Mouse (Mus musculus): ENCODE data around the gene Mcm2.

Mcm2 gene

DNA sequence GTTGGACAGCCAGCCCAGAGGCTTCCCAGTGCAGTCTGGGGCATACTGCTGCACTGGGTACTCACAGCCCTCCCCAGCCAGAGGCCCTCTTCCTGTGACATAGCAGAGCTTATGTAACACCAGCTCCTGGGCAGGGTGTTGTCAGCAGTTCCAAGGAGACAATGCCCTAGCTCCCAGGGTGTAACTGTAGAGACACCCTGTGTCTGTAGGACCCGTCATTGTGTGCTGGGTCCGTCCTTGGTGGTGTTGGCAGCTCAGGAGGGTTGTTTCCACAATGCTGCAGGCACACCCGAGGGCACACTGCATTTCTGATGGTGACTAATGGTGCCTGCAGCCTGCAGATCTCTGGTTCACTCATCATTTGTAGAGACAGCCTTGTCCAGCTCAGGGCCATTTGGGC is 28.3 kb upstream of the Mcm2 start:
- DNase-seq (ENCODE audit: low spot score), result no peak

DNA sequence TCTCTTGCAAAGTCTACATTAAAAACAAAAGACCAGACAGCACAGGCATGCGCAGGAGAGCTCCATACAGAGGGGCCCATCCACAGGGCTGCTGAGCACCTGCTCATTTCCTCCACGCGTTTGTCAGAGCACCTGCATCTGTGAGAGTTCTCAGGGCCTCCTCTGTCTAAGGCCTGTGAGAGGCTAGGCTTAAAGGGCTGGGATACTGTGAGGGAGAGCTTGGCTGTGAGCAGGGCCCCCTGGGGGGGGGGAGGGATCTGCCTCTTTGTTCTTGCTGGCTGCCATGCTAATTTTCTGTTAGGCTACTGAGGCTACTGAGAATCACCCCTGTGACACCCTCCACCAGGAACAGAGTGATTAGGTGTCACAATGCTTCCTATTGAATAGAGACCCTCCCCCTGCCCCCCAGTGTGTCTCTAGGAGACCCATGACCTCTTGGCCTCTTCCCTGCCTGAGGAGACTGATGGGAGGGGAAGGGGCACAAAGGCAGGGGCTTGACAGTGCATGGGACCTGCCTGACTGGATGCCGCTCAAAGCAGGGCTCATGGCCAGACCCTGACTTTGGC is 27.1 kb upstream of the Mcm2 start:
- DNase-seq (ENCODE audit: low spot score), result no peak

DNA sequence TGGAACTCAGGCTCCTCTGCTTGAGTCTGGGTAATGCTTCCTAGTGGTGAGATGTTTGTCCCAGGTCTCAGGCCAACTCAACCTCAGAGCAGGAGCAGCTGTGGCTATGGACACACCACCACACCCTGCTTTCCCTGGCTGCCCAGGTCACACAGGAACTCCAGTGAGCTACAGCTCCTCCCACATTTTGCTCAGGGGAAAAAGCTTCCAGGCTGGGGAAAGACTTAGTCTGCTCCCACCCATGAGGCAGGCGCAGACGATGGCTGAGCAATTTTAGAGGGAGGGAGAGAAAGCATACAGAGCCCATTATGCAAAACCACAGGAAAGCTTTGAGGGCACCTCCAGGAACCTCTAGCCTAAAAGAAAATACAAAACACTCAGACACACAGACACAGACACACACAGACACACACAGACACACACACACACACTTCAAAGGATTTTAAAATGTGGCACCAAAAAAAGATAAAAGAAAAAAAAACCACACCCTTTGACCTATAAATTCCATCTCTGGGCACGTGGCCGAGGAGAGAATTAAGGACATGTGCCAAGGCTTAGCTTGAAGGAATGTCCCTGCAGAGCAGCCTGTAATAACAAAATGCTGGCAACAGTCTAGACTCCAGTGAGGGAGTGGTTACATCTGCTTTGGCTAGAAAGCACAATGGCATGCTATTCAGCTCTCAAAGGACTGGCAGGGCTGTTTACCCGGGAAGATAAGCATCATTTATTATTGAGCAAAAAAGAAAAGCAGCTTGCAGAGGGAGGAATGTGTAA is 26.1 kb upstream of the Mcm2 start:
- peak; percentile 77 for DNase-seq (ENCODE audit: low spot score)

GRCm38 (mm10) chr6:88918802-88919201 is 20.2 kb upstream of the Mcm2 start:
- DNase-seq (ENCODE audit: low spot score), result no peak

DNA sequence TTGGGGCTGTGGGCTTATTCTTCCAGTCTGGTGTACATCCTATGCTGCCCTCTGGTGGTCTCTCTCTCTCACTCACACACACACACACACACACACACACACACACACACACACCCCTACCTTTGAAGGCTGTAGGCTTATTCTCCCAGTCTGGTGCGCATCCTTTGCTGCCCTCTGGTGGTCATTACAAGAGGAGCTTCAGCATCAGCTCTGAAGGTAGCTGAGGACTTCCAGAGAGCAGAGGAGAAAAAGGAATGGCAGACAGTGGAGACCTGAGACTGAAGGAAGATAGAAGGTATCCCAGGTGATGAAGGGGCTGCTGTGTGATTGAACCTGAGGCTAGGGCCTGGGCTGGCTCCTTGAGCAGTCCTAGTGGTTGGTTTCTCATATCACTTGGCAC is 17.6 kb upstream of the Mcm2 start:
- no peak for DNase-seq (ENCODE audit: low spot score)

DNA sequence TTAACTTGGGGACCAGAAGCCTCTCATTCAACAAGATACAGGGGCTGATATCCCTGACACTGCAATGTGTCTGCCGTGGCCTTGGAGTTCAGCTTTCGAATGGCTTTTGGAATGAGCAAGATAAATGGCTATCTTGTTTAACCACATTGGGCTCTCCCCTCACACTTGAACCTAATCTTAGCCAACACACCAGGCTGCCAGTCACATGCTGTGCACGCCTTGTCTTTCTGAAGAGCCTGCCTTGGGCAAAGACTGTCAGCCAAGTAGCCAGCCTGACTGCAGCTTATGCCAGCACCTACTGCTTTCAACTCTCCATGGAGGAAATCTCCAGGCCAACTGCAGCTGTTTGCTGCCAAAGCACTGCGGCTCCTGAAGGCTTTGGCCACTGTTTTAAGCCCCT is 16.9 kb upstream of the Mcm2 start:
- no peak for DNase-seq (ENCODE audit: low spot score)

DNA sequence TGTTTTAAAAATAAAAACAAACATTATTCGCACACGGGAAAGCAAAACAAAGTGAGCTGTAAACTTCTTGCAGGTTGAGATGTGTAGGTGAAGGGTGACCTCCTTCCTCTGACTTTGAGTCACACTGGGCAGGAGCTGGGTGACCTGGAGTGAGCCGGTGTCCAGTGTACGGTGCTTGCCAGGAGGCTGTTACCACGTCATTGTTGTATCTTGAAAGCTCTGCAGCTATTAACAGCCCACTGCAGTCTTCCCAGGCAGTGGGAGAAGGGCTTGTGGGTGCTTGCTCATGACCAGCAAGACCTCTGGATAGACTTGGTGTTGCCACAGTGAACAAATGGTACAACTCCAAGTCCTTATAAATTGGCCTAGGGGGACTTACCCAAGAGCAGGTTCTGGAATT is 16.2 kb upstream of the Mcm2 start:
- DNase-seq (ENCODE audit: low spot score), result no peak

DNA sequence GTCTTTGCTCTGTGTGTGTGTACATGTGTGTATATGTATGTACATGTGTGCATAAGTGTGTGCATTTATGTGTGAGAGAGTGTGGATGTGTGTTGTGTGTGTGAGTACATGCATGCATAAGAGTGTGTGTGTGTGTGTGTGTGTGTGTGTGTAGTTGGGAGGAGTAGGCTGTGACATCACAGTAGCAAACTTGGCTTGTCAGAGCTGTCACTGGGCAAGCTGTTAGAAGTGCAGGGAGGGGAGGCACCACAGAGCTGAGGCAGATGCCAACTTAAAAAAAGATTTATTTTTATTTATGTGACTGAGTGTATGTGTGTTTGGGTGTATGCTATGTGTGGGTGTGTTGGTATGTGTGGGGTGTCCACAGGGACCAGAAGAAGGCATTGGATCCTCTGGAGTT is 14.9 kb upstream of the Mcm2 start:
- DNase-seq (ENCODE audit: low spot score), result no peak

GRCm38 (mm10) chr6:88913022-88913421 is 14.4 kb upstream of the Mcm2 start:
- no peak for DNase-seq (ENCODE audit: low spot score)

DNA sequence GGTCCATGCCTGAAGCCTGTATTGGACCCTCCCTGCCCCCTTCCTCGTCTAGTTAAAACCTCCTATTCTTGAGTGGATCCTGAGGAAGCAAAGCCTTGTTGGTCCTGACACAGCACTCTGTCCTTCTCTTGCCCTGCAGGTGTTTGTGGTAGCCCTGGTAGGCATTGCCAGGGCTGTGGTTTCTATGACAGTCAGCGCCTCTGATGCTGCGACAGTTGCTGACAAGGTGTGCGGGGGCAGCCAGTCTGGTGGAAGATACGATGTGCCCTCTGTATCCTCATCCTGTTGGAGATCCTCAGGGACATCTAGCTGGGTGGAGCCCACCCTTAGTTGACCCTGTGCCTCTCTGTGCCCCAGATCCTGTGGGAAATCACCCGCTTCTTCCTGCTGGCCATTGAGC is 10.6 kb upstream of the Mcm2 start:
- no peak for DNase-seq (ENCODE audit: low spot score)

- peak; percentile 73 for DNase-seq (ENCODE audit: low spot score)
Measured at GRCm38 (mm10) chr6:88906369-88907108, 8.0 kb upstream of the Mcm2 start.

GRCm38 (mm10) chr6:88905042-88905441 is 6.5 kb upstream of the Mcm2 start:
- no peak for DNase-seq (ENCODE audit: low spot score)

DNA sequence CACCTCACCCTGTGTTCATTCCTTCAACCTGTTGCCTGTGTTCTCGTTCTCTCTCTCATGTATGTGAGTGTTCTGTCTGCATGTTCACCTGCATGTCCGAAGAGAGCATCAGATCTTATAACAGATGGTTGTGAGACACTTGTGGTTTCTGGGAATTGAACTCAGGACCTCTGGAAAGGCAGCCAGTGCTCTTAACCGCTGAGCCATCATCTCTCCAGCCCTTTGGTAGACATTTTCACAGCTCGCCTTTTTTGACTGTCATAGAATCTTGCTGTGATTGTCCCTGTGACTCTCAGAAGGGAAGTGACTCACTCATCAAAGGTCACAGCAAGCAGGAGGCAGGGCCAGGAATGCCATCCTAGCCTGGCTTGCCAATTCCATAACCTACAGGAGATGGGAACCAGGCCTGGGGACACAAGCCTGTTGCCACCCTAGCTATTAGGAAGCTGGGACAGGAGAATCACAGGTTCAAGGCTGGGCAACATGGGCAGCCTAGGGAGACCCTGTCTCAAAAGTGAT is 5.9 kb upstream of the Mcm2 start:
- DNase-seq (ENCODE audit: low spot score), result peak; percentile 17

DNA sequence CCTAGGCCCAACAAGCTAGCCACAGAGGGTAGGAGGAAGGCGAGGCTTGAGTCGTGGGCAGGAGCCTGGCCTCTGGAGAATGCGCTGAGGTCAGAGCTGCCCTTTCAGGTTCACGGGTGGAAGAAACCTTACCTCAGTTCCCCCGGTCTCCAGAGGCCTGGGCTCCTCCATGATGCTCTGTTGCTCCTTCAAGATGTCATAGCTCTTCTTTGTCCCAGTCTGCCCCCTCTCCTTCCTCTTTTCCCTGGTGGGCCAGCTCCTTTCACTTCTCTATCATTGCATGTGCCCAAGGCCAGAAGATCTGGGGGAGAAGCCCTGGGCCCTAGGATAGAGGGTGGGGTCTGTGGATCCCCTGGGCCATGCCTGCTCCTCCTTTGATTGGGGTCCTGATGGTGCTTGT is 5.1 kb upstream of the Mcm2 start:
- no peak for DNase-seq (ENCODE audit: low spot score)

DNA sequence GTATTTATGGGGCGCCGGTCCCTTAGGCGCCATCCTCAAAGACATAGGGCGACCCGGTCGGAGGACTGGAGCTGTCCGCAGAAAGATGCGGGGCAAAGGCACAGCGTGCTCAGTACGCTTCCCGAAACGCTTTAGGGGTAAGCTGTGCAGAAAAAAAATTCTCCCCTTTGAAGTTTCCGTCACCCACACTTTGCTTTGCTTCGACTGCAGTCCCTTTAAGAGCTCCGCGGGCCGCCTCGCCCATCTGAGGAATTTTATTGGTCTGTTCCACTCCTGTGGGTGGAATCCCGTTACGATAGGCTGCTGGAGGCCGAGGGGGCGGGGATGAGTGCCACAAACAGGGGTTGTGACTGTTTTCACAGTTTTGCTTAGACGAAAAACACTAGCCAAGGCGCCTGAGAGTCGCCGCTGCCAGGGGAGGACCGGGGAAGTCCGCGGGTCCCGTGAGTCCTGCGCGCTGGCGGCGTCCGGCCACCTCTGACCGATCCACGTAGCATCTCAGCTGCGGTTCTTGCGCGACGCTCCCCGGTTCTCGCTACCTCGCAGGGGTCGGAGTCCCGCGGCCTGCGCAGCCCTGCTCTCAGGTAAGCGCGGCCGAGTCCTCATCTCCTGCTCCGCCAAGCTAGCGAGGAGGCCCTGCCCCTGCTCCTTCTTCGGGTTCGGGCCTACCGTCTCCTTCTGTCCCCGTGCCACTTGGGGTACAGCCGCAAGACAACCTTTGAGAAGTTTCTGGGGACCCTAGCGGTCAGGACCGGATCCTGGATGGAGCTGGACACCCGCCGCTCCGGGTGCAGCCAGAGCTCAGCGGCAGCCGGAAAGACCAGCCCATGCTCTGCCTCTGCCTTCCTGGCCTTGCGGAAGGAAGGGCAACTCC is 3.6 kb upstream of the Mcm2 start, which contains the start of gene Tpra1:
Tpra1 (plus strand) TSS at position 305 of the 874 bp plus-strand sequence.
- DNase-seq (ENCODE audit: low spot score), result peak; percentile 95

GRCm38 (mm10) chr6:88901471-88901870 is 2.9 kb upstream of the Mcm2 start:
- DNase-seq (ENCODE audit: low spot score), result peak; percentile 42

- DNase-seq (ENCODE audit: low spot score), result no peak
Measured at GRCm38 (mm10) chr6:88899628-88900027, 1.0 kb upstream of the Mcm2 start.

- DNase-seq (ENCODE audit: low spot score), result no peak
Measured at GRCm38 (mm10) chr6:88899086-88899485, 506 bp upstream of the Mcm2 start.

DNA sequence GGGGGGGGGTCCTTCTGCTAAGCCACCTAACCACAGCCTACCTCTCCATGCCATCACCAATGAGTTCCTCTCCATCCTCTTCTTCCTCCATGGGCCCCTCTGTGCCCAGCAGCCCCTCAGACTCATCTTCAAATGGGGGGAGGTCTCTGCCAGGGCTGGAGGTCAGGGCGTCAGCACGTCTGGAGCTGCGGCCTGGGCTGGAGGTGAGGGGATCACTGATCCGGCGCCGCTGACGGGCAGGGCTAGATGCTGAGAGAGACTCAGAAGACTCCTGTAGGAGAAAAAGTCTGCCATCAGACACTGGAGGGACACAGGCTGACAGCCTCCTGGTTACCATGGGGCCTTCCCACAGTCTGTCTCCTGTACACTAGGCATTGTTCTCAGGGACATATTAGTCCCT is 1.3 kb downstream of the Mcm2 start:
- DNase-seq (ENCODE audit: low spot score), result no peak

GRCm38 (mm10) chr6:88895943-88896342 is 2.6 kb downstream of the Mcm2 start:
- DNase-seq (ENCODE audit: low spot score), result no peak

- peak; percentile 61 for DNase-seq (ENCODE audit: low spot score)
Measured at GRCm38 (mm10) chr6:88893559-88893958, 5.0 kb downstream of the Mcm2 start.

- no peak for DNase-seq (ENCODE audit: low spot score)
Measured at GRCm38 (mm10) chr6:88890832-88891231, 7.7 kb downstream of the Mcm2 start.

All from MN1 (cell line).